Mouse (Mus musculus) kidney, embryonic 14.5 days (tissue): ENCODE measurements at regions not wholly inside any gene's neighbourhood (a gene's known extent, or its start where the extent isn't known, plus 50 kb on each side); places are given as distances from the start of the nearest gene placed in this dataset.

Experiments used
- ATAC-seq: fragments of 200-750 bp; cut with Nextera tagmentation; 2 replicates; pipeline ENCODE4 v1.8.0; 2017; ENCODE audit warnings: moderate number of reproducible peaks, mild to moderate bottlenecking, moderate TSS enrichment, moderate library complexity; ENCODE audit not compliant: low FRiP score, low TSS enrichment
- H3K27ac ChIP-seq: fragments of 300-500 bp; sonication (generic); 2 replicates; pipeline ENCODE4 v1.5.1; 2014; ENCODE audit warnings: low read depth, mild to moderate bottlenecking, low read length, moderate library complexity, mixed read lengths
- H3K27me3 ChIP-seq: fragments of 300-500 bp; sonication (generic); 2 replicates; pipeline ENCODE4 v1.6.1; 2014; ENCODE audit warnings: mild to moderate bottlenecking, low read length; ENCODE audit not compliant: control insufficient read depth, insufficient read depth
- H3K36me3 ChIP-seq: fragments of 300-500 bp; sonication (generic); 2 replicates; pipeline ENCODE4 v1.6.1; 2014; ENCODE audit warnings: low read length, mixed read lengths; ENCODE audit not compliant: control insufficient read depth, insufficient read depth
- H3K4me1 ChIP-seq: fragments of 300-500 bp; sonication (generic); 2 replicates; pipeline ENCODE4 v1.6.1; 2014; ENCODE audit warnings: low read length, mixed read lengths; ENCODE audit not compliant: control insufficient read depth, insufficient read depth
- H3K4me2 ChIP-seq: fragments of 300-500 bp; sonication (generic); replicated peaks from 2 replicates; pipeline ENCODE4 v1.6.1; 2014; ENCODE audit warnings: low read depth, mild to moderate bottlenecking, low read length
- H3K4me3 ChIP-seq: fragments of 300-500 bp; sonication (generic); 2 replicates; pipeline ENCODE4 v1.5.1; 2014; ENCODE audit warnings: mild to moderate bottlenecking, low read length
- H3K9ac ChIP-seq: fragments of 300-500 bp; sonication (generic); 2 replicates; pipeline ENCODE4 v1.6.1; 2014; ENCODE audit warnings: low read depth, mild to moderate bottlenecking, low read length, moderate library complexity
- H3K9me3 ChIP-seq: fragments of 300-500 bp; sonication (generic); 2 replicates; pipeline ENCODE4 v1.6.1; 2016; ENCODE audit warnings: low read length; ENCODE audit not compliant: control insufficient read depth
- WGBS: fragments of 180-500 bp; shearing (Covaris S2); extraction: QIAGEN DNeasy Blood & Tissue Kit; methylation state at CpG from one replicate; pipeline ENCODE4 v1.1.7; 2014; 5-methylcytosine and 5-hydroxymethylcytosine counted together

GRCm38 (mm10) chr9:50064505-50065229, 265.9 kb upstream of the Ncam1 start:
- Histone ChIP-seq H3K36me3 (no peaks in the 10 kb centered on the region), H3K4me3 (no peak overlapping the region), H3K4me2 (no peak overlapping the region), H3K27me3 (no peaks in the 10 kb centered on the region), H3K4me1 (no peaks in the 10 kb centered on the region), H3K27ac (no peak overlapping the region), H3K9me3 (no peaks in the 10 kb centered on the region), H3K9ac (no peak overlapping the region)
- 68% methylated on average over 10 of the region's 10 CpGs for whole genome bisulfite sequencing
- no peak for ATAC-seq

DNA sequence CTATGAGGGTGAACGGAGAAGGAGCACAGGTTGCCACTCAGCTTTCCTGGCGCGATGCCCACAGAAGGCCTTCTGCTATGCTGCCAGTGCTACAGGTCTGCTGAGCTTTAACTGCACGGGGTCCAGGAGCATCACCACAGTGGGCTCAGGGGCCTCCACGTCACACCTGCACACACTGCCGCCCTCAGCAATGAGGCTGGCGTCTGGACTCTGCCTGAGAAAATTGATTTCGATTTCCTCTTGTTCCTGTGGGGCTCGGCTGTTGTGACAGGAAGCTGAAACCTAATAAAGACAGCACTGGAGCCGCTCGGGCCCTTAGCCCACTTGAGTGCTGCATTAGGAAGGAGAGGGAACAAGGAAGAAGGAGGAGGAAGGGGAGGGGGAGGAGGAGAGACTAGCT, 239.5 kb upstream of the Ncam1 start:
- H3K36me3 ChIP-seq, result no peaks in the 10 kb centered on the region
- peak; percentile 55; the same call in 1 of the 2 replicates for ATAC-seq
- no peak overlapping the region for H3K9ac ChIP-seq
- 0 out of 2 replicates have a peak, but pooled peaks cover 2% of the 10 kb centered on the region for H3K4me1 ChIP-seq
- no peak overlapping the region for H3K27ac ChIP-seq
- no peak overlapping the region for H3K4me3 ChIP-seq
- H3K27me3 ChIP-seq, result no peaks in the 10 kb centered on the region
- H3K4me2 ChIP-seq, result no peak overlapping the region
- no peaks in the 10 kb centered on the region for H3K9me3 ChIP-seq
- 32% methylated on average over 11 of the region's 11 CpGs for WGBS

DNA sequence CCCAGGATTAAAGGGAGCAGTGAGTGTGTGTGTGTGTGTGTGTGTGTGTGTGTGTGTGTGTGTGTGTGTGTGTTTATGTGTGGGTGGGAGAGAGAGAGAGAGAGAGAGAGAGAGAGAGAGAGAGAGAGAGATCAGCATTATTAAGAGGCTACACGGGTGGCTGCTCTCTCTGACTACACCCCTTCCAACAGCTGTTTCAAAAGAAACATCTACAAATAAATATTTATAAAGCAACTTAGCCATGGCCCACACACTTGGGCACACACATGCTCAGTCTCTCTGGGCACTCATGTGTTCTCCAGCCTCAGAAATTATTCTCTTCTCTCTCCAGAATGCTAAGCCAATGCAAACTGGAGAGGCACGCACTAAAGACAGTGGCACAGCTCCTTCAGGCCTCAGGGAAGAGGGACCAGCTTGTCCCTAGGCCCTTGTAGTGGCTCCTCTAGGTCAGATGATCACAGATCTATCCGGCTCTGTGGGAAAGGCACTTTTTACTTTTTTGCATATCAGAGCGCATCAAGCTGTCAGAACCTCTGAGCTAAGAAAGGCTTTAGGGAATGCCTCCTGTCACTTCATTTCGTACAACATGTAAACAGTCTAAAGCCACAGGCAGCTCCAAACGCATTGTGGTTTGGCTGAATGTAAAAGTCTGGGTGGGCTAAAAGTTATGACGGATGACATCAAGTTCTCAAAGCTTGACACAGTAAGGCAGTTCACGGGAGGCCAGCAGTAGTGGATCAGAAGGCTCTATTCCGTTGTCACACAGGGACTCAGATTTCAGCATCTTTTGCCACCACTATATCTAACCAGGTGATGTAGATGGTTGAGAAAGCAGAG, 233.8 kb upstream of the Ncam1 start:
- H3K4me1 ChIP-seq, result 0 out of 2 replicates have a peak, but pooled peaks cover 4% of the 10 kb centered on the region
- no peaks in the 10 kb centered on the region for H3K27me3 ChIP-seq
- no peak for ATAC-seq
- 54% methylated on average over 9 of the region's 9 CpGs for WGBS
- no peak overlapping the region; the same call in 1 of the 2 replicates for H3K27ac ChIP-seq
- H3K36me3 ChIP-seq, result no peaks in the 10 kb centered on the region
- no peak overlapping the region for H3K4me2 ChIP-seq
- H3K4me3 ChIP-seq, result no peak overlapping the region
- H3K9ac ChIP-seq, result no peak overlapping the region
- H3K9me3 ChIP-seq, result no peaks in the 10 kb centered on the region

GRCm38 (mm10) chr9:50031318-50031717, 232.6 kb upstream of the Ncam1 start:
- Histone ChIP-seq H3K36me3 (no peaks in the 10 kb centered on the region), H3K27ac (no peak overlapping the region), H3K9ac (no peak overlapping the region), H3K9me3 (no peaks in the 10 kb centered on the region), H3K27me3 (no peaks in the 10 kb centered on the region), H3K4me2 (no peak overlapping the region), H3K4me1 (0 out of 2 replicates have a peak, but pooled peaks cover 4% of the 10 kb centered on the region), H3K4me3 (no peak overlapping the region)
- ATAC-seq, result no peak
- 55% methylated on average over 2 of the region's 2 CpGs for WGBS

DNA sequence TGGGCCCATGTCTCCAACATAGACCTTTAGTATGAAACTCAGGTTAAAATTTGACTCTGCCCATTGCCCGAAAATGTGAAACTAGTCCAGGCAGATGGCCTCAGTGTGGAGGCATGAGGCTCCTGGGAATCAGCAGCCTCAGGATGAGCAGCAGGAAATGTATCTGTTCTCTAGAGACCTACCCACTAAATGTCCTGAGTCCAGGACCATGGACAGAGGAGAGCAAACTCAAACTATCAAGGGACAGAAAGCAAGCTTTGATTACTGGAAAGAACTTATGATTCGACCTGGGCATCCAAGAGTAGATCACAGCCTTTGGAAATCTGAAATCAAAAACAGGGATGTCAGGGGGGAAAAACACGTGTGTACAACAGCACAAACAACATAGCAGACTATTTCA, 230.3 kb upstream of the Ncam1 start:
- Histone ChIP-seq H3K9me3 (no peaks in the 10 kb centered on the region), H3K4me3 (no peak overlapping the region), H3K27ac (no peak overlapping the region), H3K36me3 (no peaks in the 10 kb centered on the region), H3K27me3 (no peaks in the 10 kb centered on the region), H3K9ac (no peak overlapping the region), H3K4me2 (no peak overlapping the region), H3K4me1 (0 out of 2 replicates have a peak, but pooled peaks cover 4% of the 10 kb centered on the region)
- 58% methylated on average over 3 of the region's 3 CpGs for whole genome bisulfite sequencing
- no peak for ATAC-seq

DNA sequence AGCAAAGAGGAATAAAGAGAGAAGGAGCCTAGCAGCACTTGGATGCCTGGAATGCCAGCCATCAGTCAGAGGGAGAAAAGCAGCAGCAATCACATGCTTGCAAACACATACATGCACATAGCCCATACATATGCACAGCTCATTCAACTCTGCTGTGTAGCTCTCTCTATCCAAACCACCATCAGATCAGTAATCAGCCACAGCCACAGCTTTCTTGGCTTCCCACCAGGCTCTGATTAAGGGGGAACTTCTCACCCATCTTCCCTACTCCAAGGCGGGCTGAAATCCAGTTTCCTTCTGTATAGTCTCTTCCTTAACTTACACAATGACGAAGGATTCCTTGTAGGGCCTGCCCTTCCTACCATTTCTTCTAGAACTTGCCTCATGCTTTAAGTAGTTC, 229.8 kb upstream of the Ncam1 start:
- Histone ChIP-seq H3K36me3 (no peaks in the 10 kb centered on the region), H3K27me3 (no peaks in the 10 kb centered on the region), H3K27ac (no peak overlapping the region), H3K4me3 (no peak overlapping the region), H3K4me2 (no peak overlapping the region), H3K9me3 (no peaks in the 10 kb centered on the region), H3K9ac (no peak overlapping the region), H3K4me1 (0 out of 2 replicates have a peak, but pooled peaks cover 4% of the 10 kb centered on the region)
- WGBS, result 89% methylated on average over 2 of the region's 2 CpGs
- no peak for ATAC-seq

GRCm38 (mm10) chr9:50024820-50025219, 226.1 kb upstream of the Ncam1 start:
- no peaks in the 10 kb centered on the region for H3K27me3 ChIP-seq
- H3K9me3 ChIP-seq, result no peaks in the 10 kb centered on the region
- no peak overlapping the region for H3K9ac ChIP-seq
- H3K27ac ChIP-seq, result no peak overlapping the region
- H3K36me3 ChIP-seq, result no peaks in the 10 kb centered on the region
- H3K4me1 ChIP-seq, result no peaks in the 10 kb centered on the region
- no peak overlapping the region for H3K4me2 ChIP-seq
- WGBS, result 89% methylated on average over 6 of the region's 6 CpGs
- no peak for ATAC-seq
- no peak overlapping the region for H3K4me3 ChIP-seq

DNA sequence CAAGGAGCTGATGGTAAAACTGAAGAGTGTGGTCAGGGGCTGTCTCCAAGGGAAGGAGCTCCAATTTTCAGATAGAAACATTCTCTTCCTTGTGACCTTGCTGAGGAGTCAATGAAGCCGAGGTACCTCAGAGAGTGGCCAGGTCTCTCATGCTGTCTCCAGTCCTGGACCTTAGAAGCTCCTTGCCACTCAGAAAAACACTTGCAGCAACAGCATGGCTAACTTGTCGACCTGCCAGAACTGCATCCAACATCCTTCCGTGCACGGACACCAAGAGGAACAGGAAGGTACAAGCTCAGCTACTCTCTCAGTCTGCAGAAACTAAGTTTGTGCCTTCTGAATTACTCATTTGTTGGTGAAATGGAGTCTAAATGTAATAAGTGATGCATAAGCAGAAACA, 214.9 kb upstream of the Ncam1 start:
- ATAC-seq, result no peak
- H3K9me3 ChIP-seq, result no peaks in the 10 kb centered on the region
- H3K4me3 ChIP-seq, result no peak overlapping the region
- no peaks in the 10 kb centered on the region for H3K27me3 ChIP-seq
- H3K9ac ChIP-seq, result no peak overlapping the region
- H3K27ac ChIP-seq, result no peak overlapping the region
- 80% methylated on average over 4 of the region's 4 CpGs for WGBS
- H3K4me1 ChIP-seq, result no peaks in the 10 kb centered on the region
- H3K4me2 ChIP-seq, result no peak overlapping the region
- no peaks in the 10 kb centered on the region for H3K36me3 ChIP-seq
